Mouse (Mus musculus) forebrain, embryonic 15.5 days (tissue): ENCODE measurements at regions not wholly inside any gene's neighbourhood (a gene's known extent, or its start where the extent isn't known, plus 50 kb on each side); places are given as distances from the start of the nearest gene placed in this dataset.
A peak's percentile ranks its signal among the peaks of the same experiment; 100 is the strongest.

Experiments
- ATAC-seq: fragments of 200-750 bp; cut with Nextera tagmentation; replicated peaks from 2 replicates; pipeline ENCODE4 v1.8.0; 2017; ENCODE audit warnings: mild to moderate bottlenecking, moderate TSS enrichment, moderate library complexity
- H3K27ac ChIP-seq: fragments of 300-500 bp; sonication (generic); replicated peaks from 2 replicates; pipeline ENCODE4 v1.5.1; 2015; ENCODE audit warnings: mild to moderate bottlenecking, inconsistent platforms
- H3K27me3 ChIP-seq: fragments of 300-500 bp; sonication (generic); 2 replicates; pipeline ENCODE4 v1.6.1; 2015; ENCODE audit warnings: inconsistent platforms
- H3K36me3 ChIP-seq: fragments of 300-500 bp; sonication (generic); 2 replicates; pipeline ENCODE4 v1.6.1; 2015; ENCODE audit warnings: mild to moderate bottlenecking, inconsistent platforms
- H3K4me1 ChIP-seq: fragments of 300-500 bp; sonication (generic); 2 replicates; pipeline ENCODE4 v1.6.1; 2015; ENCODE audit warnings: inconsistent platforms
- H3K4me2 ChIP-seq: fragments of 300-500 bp; sonication (generic); replicated peaks from 2 replicates; pipeline ENCODE4 v1.6.1; 2015; ENCODE audit warnings: mild to moderate bottlenecking, inconsistent platforms
- H3K4me3 ChIP-seq: fragments of 300-500 bp; sonication (generic); 2 replicates; pipeline ENCODE4 v1.5.1; 2015; ENCODE audit warnings: mild to moderate bottlenecking, inconsistent platforms
- H3K9ac ChIP-seq: fragments of 300-500 bp; sonication (generic); replicated peaks from 2 replicates; pipeline ENCODE4 v1.6.1; 2015; ENCODE audit warnings: mild to moderate bottlenecking, inconsistent platforms
- H3K9me3 ChIP-seq: fragments of 300-500 bp; sonication (generic); 2 replicates; pipeline ENCODE4 v1.6.1; 2016; ENCODE audit warnings: inconsistent platforms
- WGBS: fragments of 180-500 bp; shearing (Covaris S2); methylation state at CpG from one replicate; pipeline ENCODE4 v1.1.7; 2015; ENCODE audit warnings: mixed read lengths; 5-methylcytosine and 5-hydroxymethylcytosine counted together

GRCm38 (mm10) chr9:67610696-67611095, 51.2 kb upstream of the Tln2 start:
- WGBS, result 89% methylated on average over 6 of the region's 6 CpGs
- ATAC-seq, result no peak
- H3K4me3 ChIP-seq, result no peak overlapping the region
- no peaks in the 10 kb centered on the region for H3K36me3 ChIP-seq
- no peaks in the 10 kb centered on the region for H3K27me3 ChIP-seq
- no peak overlapping the region for H3K9ac ChIP-seq
- H3K4me1 ChIP-seq, result no peaks in the 10 kb centered on the region
- no peaks in the 10 kb centered on the region for H3K9me3 ChIP-seq
- no peak overlapping the region for H3K4me2 ChIP-seq
- no peak overlapping the region for H3K27ac ChIP-seq

GRCm38 (mm10) chr9:67611676-67612075, 52.2 kb upstream of the Tln2 start:
- Histone ChIP-seq H3K9me3 (no peaks in the 10 kb centered on the region), H3K27me3 (no peaks in the 10 kb centered on the region), H3K4me1 (no peaks in the 10 kb centered on the region), H3K4me3 (no peak overlapping the region), H3K9ac (no peak overlapping the region), H3K27ac (no peak overlapping the region), H3K36me3 (no peaks in the 10 kb centered on the region), H3K4me2 (no peak overlapping the region)
- 89% methylated on average over 6 of the region's 6 CpGs for WGBS
- ATAC-seq, result no peak

GRCm38 (mm10) chr9:67612101-67612500, 52.6 kb upstream of the Tln2 start:
- Histone ChIP-seq H3K27ac (no peak overlapping the region), H3K36me3 (no peaks in the 10 kb centered on the region), H3K9ac (no peak overlapping the region), H3K4me1 (no peaks in the 10 kb centered on the region), H3K4me3 (no peak overlapping the region), H3K27me3 (no peaks in the 10 kb centered on the region), H3K4me2 (no peak overlapping the region), H3K9me3 (no peaks in the 10 kb centered on the region)
- ATAC-seq, result no peak
- WGBS, result 96% methylated on average over 2 of the region's 2 CpGs

- Histone ChIP-seq H3K27me3 (no peaks in the 10 kb centered on the region), H3K9ac (no peak overlapping the region), H3K27ac (no peak overlapping the region), H3K4me1 (0 out of 2 replicates have a peak, but pooled peaks cover 4% of the 10 kb centered on the region), H3K9me3 (no peaks in the 10 kb centered on the region), H3K4me3 (no peak overlapping the region), H3K36me3 (no peaks in the 10 kb centered on the region), H3K4me2 (no peak overlapping the region)
- WGBS, result 85% methylated on average over 2 of the region's 2 CpGs
- ATAC-seq, result no peak
Observed at GRCm38 (mm10) chr9:67614068-67614727, 54.7 kb upstream of the Tln2 start.

- Histone ChIP-seq H3K9me3 (no peaks in the 10 kb centered on the region), H3K27me3 (no peaks in the 10 kb centered on the region), H3K36me3 (no peaks in the 10 kb centered on the region), H3K4me2 (no peak overlapping the region), H3K4me1 (0 out of 2 replicates have a peak, but pooled peaks cover 4% of the 10 kb centered on the region), H3K27ac (no peak overlapping the region), H3K9ac (no peak overlapping the region), H3K4me3 (no peak overlapping the region)
- ATAC-seq, result no peak
- 97% methylated on average over 2 of the region's 2 CpGs for WGBS
Observed at GRCm38 (mm10) chr9:67616207-67616606, 56.7 kb upstream of the Tln2 start.

- Histone ChIP-seq H3K4me3 (no peak overlapping the region), H3K27ac (no peak overlapping the region), H3K9ac (no peak overlapping the region), H3K4me2 (no peak overlapping the region), H3K4me1 (0 out of 2 replicates have a peak, but pooled peaks cover 4% of the 10 kb centered on the region), H3K9me3 (no peaks in the 10 kb centered on the region), H3K27me3 (no peaks in the 10 kb centered on the region), H3K36me3 (no peaks in the 10 kb centered on the region)
- no peak for ATAC-seq
- 37% methylated on average over 14 of the region's 14 CpGs for WGBS
Observed at GRCm38 (mm10) chr9:67617341-67618217, 58.1 kb upstream of the Tln2 start.

GRCm38 (mm10) chr9:67620945-67621344, 61.4 kb upstream of the Tln2 start:
- Histone ChIP-seq H3K27ac (no peak overlapping the region), H3K9ac (no peak overlapping the region), H3K4me1 (0 out of 2 replicates have a peak, but pooled peaks cover 4% of the 10 kb centered on the region), H3K27me3 (no peaks in the 10 kb centered on the region), H3K36me3 (no peaks in the 10 kb centered on the region), H3K4me2 (no peak overlapping the region), H3K9me3 (no peaks in the 10 kb centered on the region), H3K4me3 (no peak overlapping the region)
- WGBS, result 53% methylated on average over 3 of the region's 3 CpGs
- no peak for ATAC-seq

GRCm38 (mm10) chr9:67627196-67627595, 67.7 kb upstream of the Tln2 start:
- no peaks in the 10 kb centered on the region for H3K36me3 ChIP-seq
- H3K9me3 ChIP-seq, result no peaks in the 10 kb centered on the region
- WGBS, result 85% methylated on average over 2 of the region's 2 CpGs
- no peak overlapping the region for H3K4me3 ChIP-seq
- no peak overlapping the region for H3K4me2 ChIP-seq
- ATAC-seq, result no peak
- H3K27ac ChIP-seq, result no peak overlapping the region
- H3K27me3 ChIP-seq, result no peaks in the 10 kb centered on the region; the same call in none of the 2 replicates
- H3K9ac ChIP-seq, result no peak overlapping the region
- H3K4me1 ChIP-seq, result peaks cover 8% of the 10 kb centered on the region

- no peaks in the 10 kb centered on the region for H3K36me3 ChIP-seq
- no peaks in the 10 kb centered on the region; the same call in none of the 2 replicates for H3K27me3 ChIP-seq
- no peak overlapping the region for H3K4me2 ChIP-seq
- H3K9ac ChIP-seq, result no peak overlapping the region
- H3K4me1 ChIP-seq, result peaks cover 14% of the 10 kb centered on the region
- no peak for ATAC-seq
- H3K27ac ChIP-seq, result no peak overlapping the region
- H3K9me3 ChIP-seq, result no peaks in the 10 kb centered on the region
- H3K4me3 ChIP-seq, result no peak overlapping the region
- 33% methylated on average over 6 of the region's 6 CpGs for WGBS
Observed at GRCm38 (mm10) chr9:67629624-67630023, 70.1 kb upstream of the Tln2 start.

GRCm38 (mm10) chr9:67630173-67630572, 70.7 kb upstream of the Tln2 start:
- Histone ChIP-seq H3K36me3 (no peaks in the 10 kb centered on the region), H3K9ac (no peak overlapping the region), H3K4me3 (no peak overlapping the region), H3K4me1 (peaks cover 14% of the 10 kb centered on the region), H3K27me3 (no peaks in the 10 kb centered on the region; the same call in none of the 2 replicates), H3K4me2 (no peak overlapping the region), H3K27ac (no peak overlapping the region), H3K9me3 (no peaks in the 10 kb centered on the region)
- ATAC-seq, result no peak
- 75% methylated on average over 3 of the region's 3 CpGs for WGBS

- 6% methylated on average over 6 of the region's 6 CpGs for WGBS
- H3K9ac ChIP-seq, result peak overlapping the region; percentile 91; the same call in 1 of the 2 replicates
- no peaks in the 10 kb centered on the region; the same call in none of the 2 replicates for H3K27me3 ChIP-seq
- no peaks in the 10 kb centered on the region for H3K9me3 ChIP-seq
- H3K4me1 ChIP-seq, result peaks cover 14% of the 10 kb centered on the region
- peak overlapping the region; percentile 98 for H3K4me2 ChIP-seq
- no peaks in the 10 kb centered on the region for H3K36me3 ChIP-seq
- no peak overlapping the region for H3K27ac ChIP-seq
- H3K4me3 ChIP-seq, result peak overlapping the region; percentile 96
- ATAC-seq, result no peak
Observed at GRCm38 (mm10) chr9:67631741-67632243, 72.3 kb upstream of the Tln2 start.

- H3K4me1 ChIP-seq, result peaks cover 14% of the 10 kb centered on the region
- peak overlapping the region; percentile 96 for H3K4me3 ChIP-seq
- WGBS, result under 1% methylated on average over 37 of the region's 40 CpGs
- no peak overlapping the region; the same call in 1 of the 2 replicates for H3K27ac ChIP-seq
- ATAC-seq, result peak; percentile 82
- H3K36me3 ChIP-seq, result no peaks in the 10 kb centered on the region
- H3K9ac ChIP-seq, result peak overlapping the region; percentile 91
- peak overlapping the region; percentile 98 for H3K4me2 ChIP-seq
- H3K27me3 ChIP-seq, result no peaks in the 10 kb centered on the region; the same call in none of the 2 replicates
- H3K9me3 ChIP-seq, result no peaks in the 10 kb centered on the region
Observed at GRCm38 (mm10) chr9:67632521-67633025, 73.1 kb upstream of the Tln2 start.
